Mouse (Mus musculus) limb, embryonic 14.5 days (tissue): ENCODE data around the gene Arpc1a. TPM values are rescaled to one million over a fixed set of nuclear protein-coding genes. Genes with fewer than 3 reads are reported as not detected.

Experiments
- ATAC-seq: fragments of 200-750 bp; cut with Nextera tagmentation; 2 replicates; pipeline ENCODE4 v1.8.0; 2017; ENCODE audit warnings: low read depth, moderate number of reproducible peaks, moderate TSS enrichment; ENCODE audit not compliant: low FRiP score
- DNase-seq: peaks from one replicate; pipeline ENCODE4 v3.0.0-alpha.2; 2015; ENCODE audit warnings: low spot score
- H3K27ac ChIP-seq: fragments of 300-500 bp; sonication (generic); replicated peaks from 2 replicates; pipeline ENCODE4 v1.5.1; 2014; ENCODE audit warnings: low read depth, mild to moderate bottlenecking, low read length, moderate library complexity, mixed read lengths
- H3K27me3 ChIP-seq: fragments of 300-500 bp; sonication (generic); 2 replicates; pipeline ENCODE4 v1.6.1; 2014; ENCODE audit warnings: low read length, mixed read lengths; ENCODE audit not compliant: control insufficient read depth, insufficient read depth
- H3K36me3 ChIP-seq: fragments of 300-500 bp; sonication (generic); 2 replicates; pipeline ENCODE4 v1.6.1; 2014; ENCODE audit warnings: mild to moderate bottlenecking, low read length, moderate library complexity, mixed read lengths; ENCODE audit not compliant: control insufficient read depth, insufficient read depth
- H3K4me1 ChIP-seq: fragments of 300-500 bp; sonication (generic); 2 replicates; pipeline ENCODE4 v1.6.1; 2014; ENCODE audit warnings: antibody characterized with exemption, low read length, mixed read lengths; ENCODE audit not compliant: control insufficient read depth, insufficient read depth
- H3K4me2 ChIP-seq: fragments of 300-500 bp; sonication (generic); replicated peaks from 2 replicates; pipeline ENCODE4 v1.6.1; 2014; ENCODE audit warnings: low read depth, mild to moderate bottlenecking, low read length, moderate library complexity; ENCODE audit not compliant: severe bottlenecking
- H3K4me3 ChIP-seq: fragments of 300-500 bp; sonication (generic); replicated peaks from 2 replicates; pipeline ENCODE4 v1.5.1; 2014; ENCODE audit warnings: low read length
- H3K9ac ChIP-seq: fragments of 300-500 bp; sonication (generic); 2 replicates; pipeline ENCODE4 v1.6.1; 2014; ENCODE audit warnings: mild to moderate bottlenecking, low read depth, low read length, moderate library complexity; ENCODE audit not compliant: severe bottlenecking
- H3K9me3 ChIP-seq: fragments of 300-500 bp; sonication (generic); 2 replicates; pipeline ENCODE4 v1.6.1; 2016; ENCODE audit warnings: low read length; ENCODE audit not compliant: control insufficient read depth
- POLR2A ChIP-seq: fragments of 200-500 bp; IDR thresholded peaks from 2 replicates; pipeline ENCODE4 v1.8.0; 2012; ENCODE audit warnings: inconsistent platforms, mild to moderate bottlenecking, moderate library complexity, borderline replicate concordance; ENCODE audit not compliant: insufficient read depth, insufficient read length; ENCODE audit errors: extremely low read depth
- WGBS: fragments of 180-500 bp; shearing (Covaris S2); extraction: QIAGEN DNeasy Blood & Tissue Kit; methylation state at CpG from one replicate; pipeline ENCODE4 v1.1.7; 2014; 5-methylcytosine and 5-hydroxymethylcytosine counted together
- polyA plus RNA-seq, 2 experiments: library from polyadenylated mRNA; depleted of rRNA in 1 of 2; stranded (reverse) in 1 of 2; unstranded in 1 of 2; fragments of >200 nt; fragmentation: Nextera tagmentation in 1 of 2; extraction: Ambion mirVana in 1 of 2; gene quantifications; 2 replicates each; pipeline versions ENCODE4 v1.2.1 to v1.2.3; 2012 to 2014

Gene Arpc1a
- polyA plus RNA-seq, 2 experiments, result 142 to 145 TPM

- H3K9me3 ChIP-seq, result no peaks in the 10 kb centered on the region
- H3K4me1 ChIP-seq, result no peaks in the 10 kb centered on the region
- H3K9ac ChIP-seq, result no peak overlapping the region
- no peak overlapping the region for H3K4me2 ChIP-seq
- ATAC-seq, result no peak
- H3K4me3 ChIP-seq, result no peak overlapping the region
- no peak overlapping the region for H3K27ac ChIP-seq
- WGBS, result 84% methylated on average over 7 of the region's 7 CpGs
- TF ChIP-seq POLR2A, result no peak
- DNase-seq, result no peak
- no peaks in the 10 kb centered on the region for H3K36me3 ChIP-seq
- H3K27me3 ChIP-seq, result no peaks in the 10 kb centered on the region
Measured at GRCm38 (mm10) chr5:145058722-145059121, 24.9 kb upstream of the Arpc1a start.

- no peak for DNase-seq
- no peak overlapping the region for H3K9ac ChIP-seq
- H3K9me3 ChIP-seq, result no peaks in the 10 kb centered on the region
- no peak for TF ChIP-seq POLR2A
- no peak overlapping the region for H3K4me3 ChIP-seq
- H3K27me3 ChIP-seq, result no peaks in the 10 kb centered on the region
- no peak overlapping the region for H3K4me2 ChIP-seq
- H3K4me1 ChIP-seq, result no peaks in the 10 kb centered on the region
- H3K27ac ChIP-seq, result no peak overlapping the region
- H3K36me3 ChIP-seq, result no peaks in the 10 kb centered on the region
- ATAC-seq, result no peak
- WGBS, result 76% methylated on average over 2 of the region's 2 CpGs
Measured at GRCm38 (mm10) chr5:145059524-145059923, 24.1 kb upstream of the Arpc1a start.

- H3K4me3 ChIP-seq, result no peak overlapping the region
- H3K4me1 ChIP-seq, result no peaks in the 10 kb centered on the region
- DNase-seq (no peak), ATAC-seq (no peak)
- H3K27ac ChIP-seq, result no peak overlapping the region
- WGBS, result 87% methylated on average over 1 of the region's 1 CpGs
- no peak for TF ChIP-seq POLR2A
- H3K27me3 ChIP-seq, result no peaks in the 10 kb centered on the region
- H3K36me3 ChIP-seq, result no peaks in the 10 kb centered on the region
- no peaks in the 10 kb centered on the region for H3K9me3 ChIP-seq
- no peak overlapping the region for H3K4me2 ChIP-seq
- no peak overlapping the region for H3K9ac ChIP-seq
Measured at GRCm38 (mm10) chr5:145064765-145065340, 18.8 kb upstream of the Arpc1a start.

- no peak overlapping the region for H3K9ac ChIP-seq
- ATAC-seq (no peak), DNase-seq (no peak)
- WGBS, result 41% methylated on average over 3 of the region's 3 CpGs
- H3K4me1 ChIP-seq, result no peaks in the 10 kb centered on the region
- H3K27me3 ChIP-seq, result no peaks in the 10 kb centered on the region
- H3K27ac ChIP-seq, result no peak overlapping the region
- H3K4me3 ChIP-seq, result no peak overlapping the region
- no peaks in the 10 kb centered on the region for H3K9me3 ChIP-seq
- no peaks in the 10 kb centered on the region for H3K36me3 ChIP-seq
- no peak overlapping the region for H3K4me2 ChIP-seq
- TF ChIP-seq POLR2A, result no peak
Measured at GRCm38 (mm10) chr5:145068863-145069262, 14.8 kb upstream of the Arpc1a start.

GRCm38 (mm10) chr5:145069707-145070106 is 13.9 kb upstream of the Arpc1a start:
- Histone ChIP-seq H3K27ac (no peak overlapping the region), H3K4me2 (no peak overlapping the region), H3K4me1 (no peaks in the 10 kb centered on the region), H3K27me3 (no peaks in the 10 kb centered on the region), H3K9me3 (no peaks in the 10 kb centered on the region), H3K36me3 (no peaks in the 10 kb centered on the region), H3K4me3 (no peak overlapping the region), H3K9ac (no peak overlapping the region)
- TF ChIP-seq POLR2A, result no peak
- 0% methylated on average over 5 of the region's 5 CpGs for WGBS
- ATAC-seq (peak; percentile 47; the same call in 1 of the 2 replicates), DNase-seq (peak; percentile 79)

GRCm38 (mm10) chr5:145071342-145071741 is 12.3 kb upstream of the Arpc1a start:
- no peaks in the 10 kb centered on the region for H3K27me3 ChIP-seq
- H3K9ac ChIP-seq, result no peak overlapping the region
- no peaks in the 10 kb centered on the region for H3K36me3 ChIP-seq
- WGBS, result 53% methylated on average over 6 of the region's 6 CpGs
- no peaks in the 10 kb centered on the region for H3K9me3 ChIP-seq
- DNase-seq, result no peak
- no peak overlapping the region for H3K27ac ChIP-seq
- no peak for TF ChIP-seq POLR2A
- H3K4me1 ChIP-seq, result no peaks in the 10 kb centered on the region
- H3K4me3 ChIP-seq, result no peak overlapping the region
- no peak for ATAC-seq
- no peak overlapping the region for H3K4me2 ChIP-seq
